Mouse (Mus musculus) midbrain, embryonic 10.5 days (tissue): ENCODE results near the gene Gm15517. TPM values are rescaled to one million over a fixed set of nuclear protein-coding genes. Genes with fewer than 3 reads are reported as not detected.
"Not testable (repeated sequence)": the region's sequence is repeated elsewhere in the genome, so short reads cannot be mapped to it uniquely, and the experiment has no call there.

Source experiments
- DNase-seq: peaks from one replicate; pipeline ENCODE4 v3.0.0-alpha.2; 2017; ENCODE audit warnings: low spot score
- H3K27ac ChIP-seq: fragments of 300-500 bp; sonication (generic); replicated peaks from 2 replicates; pipeline ENCODE4 v1.5.1; 2016; ENCODE audit warnings: mild to moderate bottlenecking
- H3K27me3 ChIP-seq: fragments of 300-500 bp; sonication (generic); 2 replicates; pipeline ENCODE4 v1.6.1; 2016; ENCODE audit warnings: low read depth, mild to moderate bottlenecking; ENCODE audit not compliant: poor library complexity, severe bottlenecking
- H3K36me3 ChIP-seq: fragments of 300-500 bp; sonication (generic); 2 replicates; pipeline ENCODE4 v1.6.1; 2016; ENCODE audit warnings: mild to moderate bottlenecking, moderate library complexity
- H3K4me1 ChIP-seq: fragments of 300-500 bp; sonication (generic); 2 replicates; pipeline ENCODE4 v1.6.1; 2016
- H3K4me3 ChIP-seq: fragments of 300-500 bp; sonication (generic); 2 replicates; pipeline ENCODE4 v1.5.1; 2016; ENCODE audit warnings: mild to moderate bottlenecking, moderate library complexity
- H3K9me3 ChIP-seq: fragments of 300-500 bp; sonication (generic); replicated peaks from 2 replicates; pipeline ENCODE4 v1.6.1; 2016; ENCODE audit warnings: mild to moderate bottlenecking
- WGBS: fragments of 180-500 bp; shearing (Covaris S2); methylation state at CpG from one replicate; pipeline ENCODE4 v1.1.7; 2016; 5-methylcytosine and 5-hydroxymethylcytosine counted together
- polyA plus RNA-seq: library from polyadenylated mRNA; unstranded; fragments of >200 nt; fragmentation: Nextera tagmentation; extraction: Ambion mirVana; gene quantifications from 2 replicates; pipeline ENCODE4 v1.2.1, GENCODE M21; 2016

Gene Gm15517
- polyA plus RNA-seq, 1 experiment from 2014 or later: not detected

DNA sequence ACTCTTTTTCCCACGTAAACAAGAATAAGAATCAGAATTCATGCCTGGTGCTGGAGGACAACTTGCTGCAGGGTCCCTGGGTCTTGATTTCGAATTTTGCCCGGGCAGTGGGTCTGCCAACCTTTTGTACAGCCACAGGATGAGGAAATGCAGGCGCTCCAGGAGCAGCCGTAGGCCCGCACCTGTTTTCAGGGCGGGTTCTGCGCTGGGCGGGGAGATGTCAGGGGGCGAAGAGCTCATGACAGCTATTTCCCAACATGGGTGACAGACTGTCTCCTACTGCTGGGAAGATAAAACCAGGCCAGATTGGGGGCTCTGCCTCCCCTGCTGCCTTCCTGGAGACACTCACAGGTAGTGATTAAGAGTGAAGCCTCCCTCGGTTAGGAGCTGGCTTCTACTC is 12.8 kb downstream of the Gm15517 start:
- no peak for DNase-seq
- H3K27me3 ChIP-seq: peaks cover 27% of the 10 kb centered on the region
- H3K9me3 ChIP-seq: no peaks in the 10 kb centered on the region; the same call in 1 of the 2 replicates
- H3K4me1 ChIP-seq: peaks cover 7% of the 10 kb centered on the region; the same call in 1 of the 2 replicates
- H3K4me3 ChIP-seq: no peak overlapping the region
- WGBS: 49% methylated on average over 11 of the region's 11 CpGs
- H3K27ac ChIP-seq: no peak overlapping the region
- H3K36me3 ChIP-seq: no peaks in the 10 kb centered on the region

DNA sequence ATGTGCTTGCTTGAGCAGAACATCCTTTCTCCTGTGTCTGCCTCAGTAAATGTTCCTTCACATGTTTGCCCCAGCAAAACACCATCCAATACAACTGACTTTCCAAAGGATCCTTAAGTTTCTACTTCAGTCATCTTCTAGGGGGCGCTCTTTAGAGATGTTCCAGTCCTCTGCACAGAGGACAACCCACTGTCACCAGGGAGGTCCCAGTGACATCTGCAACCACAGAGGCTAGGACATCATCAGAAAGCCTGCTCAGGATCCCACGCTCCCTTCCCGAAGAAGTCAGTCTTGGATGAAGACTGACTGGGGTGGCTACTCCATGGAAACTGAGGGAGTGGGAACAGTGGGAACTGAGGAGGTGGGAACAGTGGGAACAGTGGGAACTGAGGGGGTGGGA is 14.3 kb downstream of the Gm15517 start:
- no peaks in the 10 kb centered on the region; the same call in 1 of the 2 replicates for H3K9me3 ChIP-seq
- no peaks in the 10 kb centered on the region for H3K36me3 ChIP-seq
- DNase-seq: no peak
- 76% methylated on average over 3 of the region's 3 CpGs for WGBS
- no peak overlapping the region for H3K27ac ChIP-seq
- no peak overlapping the region for H3K4me3 ChIP-seq
- peaks cover 24% of the 10 kb centered on the region for H3K27me3 ChIP-seq
- H3K4me1 ChIP-seq: peaks cover 7% of the 10 kb centered on the region; the same call in 1 of the 2 replicates

DNA sequence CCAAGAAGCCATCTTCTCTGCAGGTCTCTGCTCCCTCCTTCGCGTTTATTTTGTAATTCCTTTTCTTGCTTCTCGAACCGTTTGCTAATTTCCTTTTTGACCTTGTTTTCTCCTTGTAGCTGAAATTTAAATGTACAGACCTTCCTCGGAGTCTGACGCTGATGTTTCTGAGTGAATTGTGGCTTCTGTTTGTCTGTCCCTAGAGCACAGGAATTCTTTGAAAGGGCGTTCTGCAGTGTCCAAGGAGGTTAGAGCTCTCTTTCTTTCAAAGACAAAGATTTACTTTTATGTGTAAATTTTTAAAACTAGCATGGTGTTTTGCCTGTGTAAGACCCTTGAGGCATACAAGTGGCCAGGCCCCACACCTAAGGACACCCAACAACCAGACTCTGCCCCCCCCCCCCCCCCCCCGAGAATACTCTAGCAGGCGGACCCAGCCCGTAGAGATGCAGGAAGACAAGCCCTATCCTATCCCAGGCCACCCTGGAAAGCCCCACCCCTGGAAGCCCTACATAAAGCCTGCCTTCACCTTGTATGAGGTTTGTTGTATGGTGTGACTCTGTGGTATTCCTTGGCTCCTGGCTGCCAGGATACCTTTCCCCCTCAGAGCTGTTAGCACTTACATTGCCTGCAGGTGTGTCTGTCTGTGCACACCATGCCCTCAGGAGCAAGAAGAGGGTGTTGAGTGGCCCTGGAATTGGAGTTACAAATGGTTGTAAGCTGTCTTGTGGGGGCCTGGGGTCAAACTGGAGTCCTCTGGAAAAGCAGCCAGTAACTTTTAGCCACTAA is 15.4 kb downstream of the Gm15517 start:
- peaks cover 9% of the 10 kb centered on the region for H3K4me1 ChIP-seq
- no peak overlapping the region for H3K4me3 ChIP-seq
- 75% methylated on average over 10 of the region's 10 CpGs for WGBS
- no peak overlapping the region for H3K27ac ChIP-seq
- no peak for DNase-seq
- H3K27me3 ChIP-seq: peaks cover 24% of the 10 kb centered on the region
- no peaks in the 10 kb centered on the region for H3K36me3 ChIP-seq
- no peaks in the 10 kb centered on the region; the same call in 1 of the 2 replicates for H3K9me3 ChIP-seq

DNA sequence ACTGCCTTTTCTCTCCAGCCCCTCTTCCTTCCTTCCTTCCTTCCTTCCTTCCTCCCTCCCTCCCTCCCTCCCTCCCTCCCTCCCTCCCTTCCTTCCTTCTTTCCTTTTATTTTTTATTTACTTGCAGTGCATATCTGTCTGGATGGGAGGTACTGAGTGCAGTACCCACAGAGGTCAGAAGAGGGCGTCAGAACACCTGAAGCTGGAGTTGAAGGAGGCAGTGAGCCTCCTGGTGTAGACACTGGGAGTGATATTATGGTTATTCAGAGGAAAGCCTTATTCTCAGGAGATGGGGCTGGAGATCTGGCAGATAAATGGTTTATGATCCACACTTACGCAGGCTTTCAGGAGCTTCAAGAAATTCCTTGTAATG is 16.0 kb downstream of the Gm15517 start:
- Histone ChIP-seq H3K27ac (no peak overlapping the region), H3K36me3 (no peaks in the 10 kb centered on the region), H3K4me3 (no peak overlapping the region), H3K9me3 (no peaks in the 10 kb centered on the region; the same call in 1 of the 2 replicates), H3K4me1 (peaks cover 11% of the 10 kb centered on the region), H3K27me3 (peaks cover 24% of the 10 kb centered on the region)
- WGBS: 51% methylated on average over 2 of the region's 2 CpGs
- DNase-seq: no peak

DNA sequence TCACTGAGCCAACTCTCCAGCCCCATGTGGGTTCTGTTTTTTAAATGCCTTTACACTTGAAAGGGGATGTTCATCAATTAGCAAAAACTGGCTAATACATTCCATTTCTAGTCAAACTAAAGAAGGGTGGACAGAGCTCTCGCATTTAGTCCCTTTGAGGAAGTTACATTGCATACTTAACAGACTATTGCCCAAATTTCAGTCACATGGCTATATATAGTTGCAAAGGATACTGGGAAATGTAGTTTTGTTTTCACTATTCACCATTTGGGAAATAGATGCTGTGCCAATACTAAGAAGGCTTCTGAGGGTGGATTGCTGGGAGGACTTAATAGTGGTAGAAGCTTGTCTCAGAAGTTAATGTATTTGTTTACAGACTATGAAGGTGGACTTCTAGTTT is 19.7 kb downstream of the Gm15517 start:
- H3K36me3 ChIP-seq: no peaks in the 10 kb centered on the region
- H3K9me3 ChIP-seq: no peaks in the 10 kb centered on the region; the same call in 1 of the 2 replicates
- no peak overlapping the region for H3K4me3 ChIP-seq
- no peak for DNase-seq
- peaks cover 5% of the 10 kb centered on the region; the same call in 1 of the 2 replicates for H3K4me1 ChIP-seq
- 0 out of 2 replicates have a peak, but pooled peaks cover 8% of the 10 kb centered on the region for H3K27me3 ChIP-seq
- 80% methylated on average over 1 of the region's 1 CpGs for WGBS
- H3K27ac ChIP-seq: no peak overlapping the region

DNA sequence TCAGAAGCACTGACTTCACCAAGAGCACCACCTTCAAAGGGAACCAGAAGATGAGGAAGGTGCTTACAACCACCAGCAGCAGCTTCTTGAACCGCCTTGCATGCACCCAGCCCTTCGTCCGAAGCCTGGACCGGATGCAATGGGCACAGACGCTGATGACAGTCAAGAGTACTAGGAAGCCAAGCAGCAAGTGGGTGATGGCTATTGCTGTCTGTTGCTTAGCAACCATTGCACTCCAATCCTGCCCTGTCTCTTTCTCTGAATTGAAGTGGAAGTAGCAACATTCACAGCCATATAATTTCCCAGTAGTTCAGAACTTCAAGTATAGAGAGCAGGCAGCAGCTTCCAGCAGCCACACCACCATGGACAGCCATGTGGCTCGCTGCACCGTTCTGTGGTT is 20.3 kb downstream of the Gm15517 start:
- Histone ChIP-seq H3K27ac (no peak overlapping the region), H3K9me3 (no peaks in the 10 kb centered on the region; the same call in 1 of the 2 replicates), H3K4me3 (no peak overlapping the region), H3K36me3 (no peaks in the 10 kb centered on the region), H3K27me3 (0 out of 2 replicates have a peak, but pooled peaks cover 8% of the 10 kb centered on the region), H3K4me1 (peaks cover 5% of the 10 kb centered on the region; the same call in 1 of the 2 replicates)
- 83% methylated on average over 7 of the region's 7 CpGs for WGBS
- no peak for DNase-seq

GRCm38 (mm10) chr7:44287760-44288159 is 26.5 kb downstream of the Gm15517 start:
- Histone ChIP-seq H3K4me3 (no peak overlapping the region), H3K27me3 (0 out of 2 replicates have a peak, but pooled peaks cover 8% of the 10 kb centered on the region), H3K36me3 (no peaks in the 10 kb centered on the region), H3K4me1 (peaks cover 8% of the 10 kb centered on the region; the same call in 1 of the 2 replicates), H3K9me3 (peaks cover 8% of the 10 kb centered on the region), H3K27ac (no peak overlapping the region)
- 67% methylated on average over 7 of the region's 7 CpGs for WGBS
- peak; percentile 30 for DNase-seq

DNA sequence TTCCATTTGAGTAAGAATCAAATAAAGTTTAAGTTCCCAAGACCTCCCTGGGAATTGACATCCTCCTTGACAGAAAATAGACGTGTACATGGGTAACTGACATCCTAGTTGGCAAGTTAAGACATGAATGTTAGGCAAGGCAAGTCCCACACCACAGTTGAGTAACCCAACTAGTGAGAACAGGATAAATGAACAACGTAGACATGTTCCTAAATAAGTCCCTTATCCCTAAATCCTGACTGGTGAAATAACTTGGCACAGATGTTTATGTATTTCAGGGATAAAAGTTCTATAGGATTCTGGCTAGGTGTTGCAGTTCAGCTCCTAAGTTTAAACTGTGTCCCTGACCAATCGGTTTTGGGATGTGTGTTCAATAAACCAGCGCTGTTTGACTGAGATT is 29.7 kb downstream of the Gm15517 start:
- 77% methylated on average over 4 of the region's 4 CpGs for WGBS
- peaks cover 8% of the 10 kb centered on the region; the same call in 1 of the 2 replicates for H3K4me1 ChIP-seq
- H3K27ac ChIP-seq: no peak overlapping the region
- H3K4me3 ChIP-seq: no peak overlapping the region
- no peak for DNase-seq
- H3K9me3 ChIP-seq: peaks cover 8% of the 10 kb centered on the region
- H3K36me3 ChIP-seq: no peaks in the 10 kb centered on the region
- no peaks in the 10 kb centered on the region for H3K27me3 ChIP-seq

- Histone ChIP-seq H3K27ac (no peak overlapping the region), H3K4me3 (no peak overlapping the region), H3K9me3 (peaks cover 8% of the 10 kb centered on the region), H3K27me3 (no peaks in the 10 kb centered on the region), H3K36me3 (no peaks in the 10 kb centered on the region), H3K4me1 (peaks cover 8% of the 10 kb centered on the region; the same call in 1 of the 2 replicates)
- 55% methylated on average over 4 of the region's 4 CpGs for WGBS
- DNase-seq: no peak
These were observed 30.2 kb downstream of the Gm15517 start for GRCm38 (mm10) chr7:44291418-44291817.

DNA sequence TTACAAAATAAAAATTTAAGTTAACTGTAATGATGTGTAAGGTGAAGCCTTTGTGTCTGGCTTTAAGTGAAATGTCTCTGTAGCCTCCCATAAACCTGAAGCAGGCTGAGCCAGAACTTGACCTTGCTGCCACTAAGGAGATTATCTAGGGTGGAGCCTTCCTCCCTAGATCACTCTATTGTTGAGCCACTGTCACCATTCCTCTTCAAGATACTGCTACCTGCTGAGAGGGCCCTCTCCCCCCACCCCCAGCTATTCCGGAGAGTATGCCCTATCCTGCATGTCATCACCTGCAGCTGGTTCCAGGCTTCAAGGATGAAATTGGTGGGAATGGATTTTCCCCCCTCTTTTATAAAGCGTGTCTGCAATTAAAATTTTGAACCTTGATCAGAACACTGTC is 36.3 kb downstream of the Gm15517 start:
- H3K27ac ChIP-seq, H3K4me3 ChIP-seq, H3K27me3 ChIP-seq, DNase-seq, H3K9me3 ChIP-seq, H3K4me1 ChIP-seq, H3K36me3 ChIP-seq: not testable (repeated sequence)
- 83% methylated on average over 2 of the region's 2 CpGs for WGBS

- DNase-seq: no peak
- H3K27ac ChIP-seq: peak overlapping the region; percentile 98
- no peaks in the 10 kb centered on the region for H3K9me3 ChIP-seq
- H3K4me3 ChIP-seq: peak overlapping the region; percentile 70
- H3K36me3 ChIP-seq: no peaks in the 10 kb centered on the region
- peaks cover 33% of the 10 kb centered on the region for H3K4me1 ChIP-seq
- H3K27me3 ChIP-seq: peaks cover 26% of the 10 kb centered on the region
- 87% methylated on average over 14 of the region's 14 CpGs for WGBS
These were observed 42.4 kb downstream of the Gm15517 start for GRCm38 (mm10) chr7:44303346-44304340.

- Histone ChIP-seq H3K9me3 (no peaks in the 10 kb centered on the region), H3K36me3 (no peaks in the 10 kb centered on the region), H3K27ac (peak overlapping the region; percentile 98), H3K4me1 (peaks cover 33% of the 10 kb centered on the region), H3K27me3 (peaks cover 34% of the 10 kb centered on the region), H3K4me3 (peak overlapping the region; percentile 70)
- no peak for DNase-seq
- under 1% methylated on average over 25 of the region's 25 CpGs for WGBS
These were observed 43.2 kb downstream of the Gm15517 start for GRCm38 (mm10) chr7:44304463-44304774.
